Mouse (Mus musculus) stomach, embryonic 16.5 days (tissue): ENCODE data around the gene D930007J09Rik. TPM values are rescaled to one million over a fixed set of nuclear protein-coding genes. Genes with fewer than 3 reads are reported as not detected.

Experiments
- ATAC-seq: fragments of 200-750 bp; cut with Nextera tagmentation; 2 replicates; pipeline ENCODE4 v1.8.0; 2017; ENCODE audit warnings: moderate number of reproducible peaks, moderate TSS enrichment; ENCODE audit not compliant: insufficient read depth, low FRiP score
- H3K27ac ChIP-seq: fragments of 300-500 bp; sonication (generic); 2 replicates; pipeline ENCODE4 v1.5.1; 2014; ENCODE audit warnings: low read length
- H3K27me3 ChIP-seq: fragments of 300-500 bp; sonication (generic); 2 replicates; pipeline ENCODE4 v1.6.1; 2014; ENCODE audit warnings: low read length, control low read depth, mixed read lengths; ENCODE audit not compliant: control insufficient read depth, insufficient read depth
- H3K36me3 ChIP-seq: fragments of 300-500 bp; sonication (generic); 2 replicates; pipeline ENCODE4 v1.6.1; 2014; ENCODE audit warnings: low read length; ENCODE audit not compliant: control insufficient read depth, insufficient read depth
- H3K4me1 ChIP-seq: fragments of 300-500 bp; sonication (generic); 2 replicates; pipeline ENCODE4 v1.6.1; 2014; ENCODE audit warnings: low read length, control low read depth, mixed read lengths; ENCODE audit not compliant: control insufficient read depth, insufficient read depth
- H3K4me2 ChIP-seq: fragments of 300-500 bp; sonication (generic); 2 replicates; pipeline ENCODE4 v1.6.1; 2014; ENCODE audit warnings: low read depth, low read length, mixed read lengths
- H3K4me3 ChIP-seq: fragments of 300-500 bp; sonication (generic); replicated peaks from 2 replicates; pipeline ENCODE4 v1.5.1; 2014; ENCODE audit warnings: mild to moderate bottlenecking, low read length
- H3K9ac ChIP-seq: fragments of 300-500 bp; sonication (generic); 2 replicates; pipeline ENCODE4 v1.6.1; 2014; ENCODE audit warnings: low read length
- H3K9me3 ChIP-seq: fragments of 300-500 bp; sonication (generic); replicated peaks from 2 replicates; pipeline ENCODE4 v1.6.1; 2016; ENCODE audit warnings: low read length, control low read depth; ENCODE audit not compliant: control insufficient read depth
- WGBS: fragments of 180-500 bp; shearing (Covaris S2); extraction: QIAGEN DNeasy Blood & Tissue Kit; methylation state at CpG from one replicate; pipeline ENCODE4 v1.1.7; 2014; 5-methylcytosine and 5-hydroxymethylcytosine counted together
- polyA plus RNA-seq: library from polyadenylated mRNA; unstranded; fragments of >200 nt; fragmentation: Nextera tagmentation; extraction: Ambion mirVana; gene quantifications from 2 replicates; pipeline ENCODE4 v1.2.1, GENCODE M21; 2015

D930007J09Rik gene
- polyA plus RNA-seq, 1 experiment from 2014 or later: not detected

- whole genome bisulfite sequencing: 71% methylated on average over 6 of the region's 6 CpGs
- H3K36me3 ChIP-seq: peaks cover 12% of the 10 kb centered on the region; the same call in 1 of the 2 replicates
- no peak overlapping the region for H3K9ac ChIP-seq
- no peak overlapping the region for H3K4me3 ChIP-seq
- no peaks in the 10 kb centered on the region for H3K27me3 ChIP-seq
- H3K4me1 ChIP-seq: no peaks in the 10 kb centered on the region
- no peaks in the 10 kb centered on the region for H3K9me3 ChIP-seq
- H3K27ac ChIP-seq: no peak overlapping the region
- no peak overlapping the region for H3K4me2 ChIP-seq
- ATAC-seq: 0 out of 2 replicates have a peak, but pooled peaks have one; percentile 13
Measured at GRCm38 (mm10) chr13:32824377-32825330, 22.0 kb upstream of the D930007J09Rik start.

DNA sequence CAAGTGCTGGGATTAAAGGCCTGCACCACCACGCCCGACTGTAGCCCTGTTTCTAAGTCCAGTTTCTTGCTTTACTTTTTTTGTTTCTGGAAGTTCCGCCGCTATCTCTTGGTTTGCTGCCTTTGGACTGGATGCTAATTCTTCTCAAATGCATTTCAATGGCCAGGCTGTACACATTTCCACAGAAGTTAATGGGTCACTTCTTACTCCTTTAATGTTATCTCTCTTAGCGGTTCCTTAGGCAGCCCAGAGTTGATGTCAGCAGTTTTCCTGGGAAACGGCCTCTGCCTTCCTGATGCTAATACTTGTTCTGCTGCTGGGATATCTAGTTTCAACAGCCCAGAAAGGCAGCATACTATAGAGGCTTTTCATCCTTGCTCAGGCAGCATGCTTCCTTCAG, 20.5 kb upstream of the D930007J09Rik start:
- Histone ChIP-seq H3K27me3 (no peaks in the 10 kb centered on the region), H3K9ac (no peak overlapping the region), H3K36me3 (peaks cover 14% of the 10 kb centered on the region; the same call in 1 of the 2 replicates), H3K4me2 (no peak overlapping the region), H3K9me3 (no peaks in the 10 kb centered on the region), H3K27ac (no peak overlapping the region), H3K4me3 (no peak overlapping the region), H3K4me1 (no peaks in the 10 kb centered on the region)
- no peak for ATAC-seq
- WGBS: 81% methylated on average over 6 of the region's 6 CpGs

- no peak for ATAC-seq
- Histone ChIP-seq H3K9ac (no peak overlapping the region), H3K9me3 (no peaks in the 10 kb centered on the region), H3K4me2 (no peak overlapping the region), H3K27ac (no peak overlapping the region), H3K4me1 (no peaks in the 10 kb centered on the region), H3K36me3 (peaks cover 24% of the 10 kb centered on the region; the same call in 1 of the 2 replicates), H3K27me3 (no peaks in the 10 kb centered on the region), H3K4me3 (no peak overlapping the region)
- WGBS: 93% methylated on average over 4 of the region's 4 CpGs
Measured at GRCm38 (mm10) chr13:32821671-32822070, 19.0 kb upstream of the D930007J09Rik start.

DNA sequence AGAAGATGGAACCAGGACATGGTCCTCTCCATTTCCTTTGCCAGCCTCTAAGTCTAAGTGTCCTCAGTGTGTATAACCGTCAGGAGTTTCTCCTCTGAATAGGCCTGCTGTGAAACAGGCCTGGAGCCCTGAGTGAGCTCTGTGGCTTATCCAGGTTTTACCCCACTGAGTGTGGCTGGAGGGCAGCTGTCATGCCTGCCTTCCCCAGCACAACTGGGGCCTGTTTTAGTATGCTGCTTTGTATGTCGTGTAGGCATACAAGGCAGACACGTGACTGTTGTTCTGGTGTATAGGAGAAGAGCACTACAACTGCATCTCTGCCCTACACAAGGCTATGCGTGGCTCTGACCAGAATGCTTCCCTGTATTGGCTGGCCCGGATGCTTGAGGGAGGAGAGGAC, 17.3 kb upstream of the D930007J09Rik start:
- 93% methylated on average over 5 of the region's 5 CpGs for WGBS
- no peak for ATAC-seq
- Histone ChIP-seq H3K36me3 (peaks cover 24% of the 10 kb centered on the region; the same call in 1 of the 2 replicates), H3K27ac (no peak overlapping the region), H3K4me1 (no peaks in the 10 kb centered on the region), H3K4me2 (no peak overlapping the region), H3K4me3 (no peak overlapping the region), H3K27me3 (no peaks in the 10 kb centered on the region), H3K9ac (no peak overlapping the region), H3K9me3 (no peaks in the 10 kb centered on the region)

DNA sequence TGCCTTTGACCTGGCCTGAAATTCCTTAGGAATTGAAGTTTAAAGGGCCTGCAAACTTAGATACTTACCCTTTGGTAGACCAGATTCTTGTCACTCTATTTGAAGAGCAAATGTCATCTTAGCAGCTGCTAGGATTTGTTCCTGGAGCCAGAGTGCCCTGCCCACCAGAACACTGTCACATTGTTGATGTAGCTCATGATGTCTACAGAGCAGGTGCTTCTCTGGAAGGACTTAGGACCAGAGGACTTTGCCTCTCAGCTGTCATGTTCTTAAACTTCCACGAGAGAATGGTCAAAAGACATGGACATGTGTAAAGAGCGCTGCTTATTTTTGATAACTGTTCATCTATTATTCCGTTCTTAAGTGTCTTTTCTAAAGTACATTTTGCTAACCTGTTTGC, 16.6 kb upstream of the D930007J09Rik start:
- no peak overlapping the region for H3K27ac ChIP-seq
- no peak overlapping the region for H3K9ac ChIP-seq
- no peaks in the 10 kb centered on the region for H3K27me3 ChIP-seq
- 91% methylated on average over 3 of the region's 3 CpGs for WGBS
- no peaks in the 10 kb centered on the region for H3K4me1 ChIP-seq
- H3K9me3 ChIP-seq: no peaks in the 10 kb centered on the region
- peaks cover 26% of the 10 kb centered on the region; the same call in 1 of the 2 replicates for H3K36me3 ChIP-seq
- H3K4me2 ChIP-seq: no peak overlapping the region
- H3K4me3 ChIP-seq: no peak overlapping the region
- ATAC-seq: no peak

DNA sequence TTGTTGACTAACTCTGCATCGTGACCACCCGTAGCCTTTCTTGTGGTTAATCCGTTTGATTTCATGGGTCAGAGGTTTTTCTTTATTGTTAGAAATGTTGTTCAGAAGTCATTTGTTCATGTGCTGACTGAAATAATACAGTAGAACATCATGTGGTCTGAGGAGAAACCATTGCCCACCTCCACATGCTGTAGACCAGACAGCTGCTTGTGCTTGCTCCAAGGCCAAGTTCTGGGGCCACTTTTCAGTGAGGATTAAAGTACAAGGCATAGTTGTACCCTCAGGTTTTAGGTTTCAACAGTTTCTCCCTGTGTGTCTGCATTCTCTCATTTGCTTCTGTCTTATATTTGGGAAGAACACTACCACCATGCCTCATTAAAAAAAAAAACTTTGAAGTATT, 5.0 kb upstream of the D930007J09Rik start:
- H3K36me3 ChIP-seq: peaks cover 12% of the 10 kb centered on the region
- no peak for ATAC-seq
- H3K4me3 ChIP-seq: no peak overlapping the region
- H3K27me3 ChIP-seq: no peaks in the 10 kb centered on the region
- no peak overlapping the region for H3K9ac ChIP-seq
- 88% methylated on average over 3 of the region's 3 CpGs for WGBS
- no peak overlapping the region for H3K27ac ChIP-seq
- H3K4me2 ChIP-seq: no peak overlapping the region
- H3K9me3 ChIP-seq: no peaks in the 10 kb centered on the region
- H3K4me1 ChIP-seq: peaks cover 16% of the 10 kb centered on the region

- Histone ChIP-seq H3K9ac (no peak overlapping the region), H3K4me2 (no peak overlapping the region), H3K27ac (no peak overlapping the region), H3K4me1 (peaks cover 16% of the 10 kb centered on the region), H3K36me3 (peaks cover 12% of the 10 kb centered on the region), H3K9me3 (no peaks in the 10 kb centered on the region), H3K27me3 (no peaks in the 10 kb centered on the region), H3K4me3 (no peak overlapping the region)
- ATAC-seq: no peak
- 80% methylated on average over 7 of the region's 7 CpGs for WGBS
Measured at GRCm38 (mm10) chr13:32806820-32807219, 4.2 kb upstream of the D930007J09Rik start.

GRCm38 (mm10) chr13:32803701-32804345, 1.2 kb upstream of the D930007J09Rik start:
- H3K9ac ChIP-seq: peak overlapping the region; percentile 46; the same call in 1 of the 2 replicates
- H3K9me3 ChIP-seq: no peaks in the 10 kb centered on the region
- H3K4me2 ChIP-seq: peak overlapping the region; percentile 87
- 73% methylated on average over 4 of the region's 4 CpGs for WGBS
- H3K36me3 ChIP-seq: peaks cover 12% of the 10 kb centered on the region
- H3K27ac ChIP-seq: no peak overlapping the region
- H3K4me1 ChIP-seq: peaks cover 16% of the 10 kb centered on the region
- peak overlapping the region; percentile 93 for H3K4me3 ChIP-seq
- ATAC-seq: no peak
- H3K27me3 ChIP-seq: no peaks in the 10 kb centered on the region

DNA sequence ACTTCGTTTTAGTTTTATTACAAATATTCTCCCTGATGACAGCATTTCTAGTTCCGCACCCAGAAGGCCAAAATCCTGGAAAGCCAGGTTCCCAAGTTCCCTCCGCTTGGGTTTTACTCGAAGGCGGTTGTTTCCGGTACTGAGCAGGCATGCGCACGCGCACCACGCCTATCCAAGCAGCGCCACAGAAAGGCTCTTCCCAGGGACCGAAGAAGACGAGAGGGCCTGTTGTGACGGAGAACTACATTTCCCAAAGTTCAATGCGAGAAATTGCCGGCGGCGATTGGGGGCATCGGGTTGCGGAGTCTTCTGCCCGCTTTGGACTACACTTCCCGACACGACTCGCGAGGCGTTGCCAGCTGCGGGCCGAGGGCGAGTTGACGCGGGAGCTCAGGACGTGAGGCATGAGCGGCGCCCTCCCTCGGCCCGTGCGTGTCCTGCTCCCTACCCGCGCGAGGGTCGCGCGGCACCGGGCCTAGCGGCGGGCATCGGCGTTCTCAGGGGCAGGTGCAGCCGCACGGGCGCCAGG, 892 bp downstream of the D930007J09Rik start, which contains the start of gene Wrnip1:
Gene Wrnip1, plus strand, starts transcription at position 346 of the 529 bp plus-strand sequence.
- Histone ChIP-seq H3K4me3 (peak within 1 kb of the TSS; percentile 93), H3K9ac (peak within 1 kb of the TSS; percentile 91), H3K27ac (peak within 1 kb of the TSS; percentile 79), H3K9me3 (no peaks in the 10 kb centered on the region), H3K4me1 (peaks cover 14% of the 10 kb centered on the region), H3K27me3 (no peaks in the 10 kb centered on the region), H3K36me3 (peaks cover 5% of the 10 kb centered on the region), H3K4me2 (peak within 1 kb of the TSS; percentile 87)
- peak; percentile 95 for ATAC-seq
- WGBS: under 1% methylated on average over 51 of the region's 51 CpGs
